Mouse (Mus musculus): ENCODE data around the gene Cyth4.

- TF ChIP-seq GATA1 (IDR thresholded peaks at IDR 0.05; ENCODE audit: borderline replicate concordance, low read length) (no peak), FLI1 (IDR thresholded peaks at IDR 0.05; ENCODE audit: low read length) (no peak)
These were observed 17.7 kb downstream of the Cyth4 start for GRCm38 (mm10) chr15:78614536-78614935.

Data from megakaryocyte, embryonic 14.5 days (primary cell).